ENCODE assay signal across 9 mouse cellular contexts in genomic region chr8:95000684-95001083, GRCm38 (mm10). TPM values are rescaled to one million over a fixed set of nuclear protein-coding genes. Genes with fewer than 3 reads are reported as not detected.
DNase-seq lines count a peak whose midpoint lies in the region; ATAC-seq lines count a peak whose summit lies in the region.
"Had no signal": no experiment of that assay in that cellular context is flagged by ENCODE, and none has a peak within 500 bp of the region (broad histone marks: within the 10 kb centered on the region; RNA-seq: fewer than 3 reads in every experiment).

No protein-coding gene starts in this region.

- WGBS in intestine, embryonic 14.5 days = 22% methylated on average over 5 of the region's 5 CpGs
- WGBS in lung, embryonic 15.5 days = 10% methylated on average over 5 of the region's 5 CpGs
- 7% methylated on average over 5 of the region's 5 CpGs for WGBS in neural tube, embryonic 15.5 days

- DNase-seq in cerebellum, postnatal 10 days = peak; percentile 63 to 73
- no peak for DNase-seq in cerebellum, adult 11-12 months
- DNase-seq in adrenal gland, postnatal 25 days = peak; percentile 47
- peak; percentile 52 for DNase-seq in gastrocnemius, postnatal 14 days
- DNase-seq in intestine, embryonic 14.5 days (ENCODE audit: low spot score) = peak; percentile 67
- no peak for DNase-seq in frontal cortex, adult 2 months (ENCODE audit: extremely low spot score in 1 of 2, low spot score in 1 of 2)

- H3K36me3 ChIP-seq in intestine, embryonic 14.5 days (ENCODE audit: control insufficient read depth, insufficient read depth, low read length) = no peaks in the 10 kb centered on the region
- peaks cover 12% of the 10 kb centered on the region; the same call in 1 of the 2 replicates for H3K36me3 ChIP-seq in lung, embryonic 15.5 days
- peaks cover 27% of the 10 kb centered on the region for H3K36me3 ChIP-seq in neural tube, embryonic 15.5 days

- peak overlapping the region; percentile 43; the same call in 1 of the 2 replicates for H3K27ac ChIP-seq in intestine, embryonic 14.5 days (ENCODE audit: low read depth)
- H3K27ac ChIP-seq in lung, embryonic 15.5 days = peak overlapping the region; percentile 71
- H3K27ac ChIP-seq in neural tube, embryonic 15.5 days (replicated peaks) = peak overlapping the region; percentile 91
- H3K27ac ChIP-seq: macrophage had no signal

- 0 out of 2 replicates have a peak, but pooled peaks have one; percentile 18 for ATAC-seq in intestine, embryonic 14.5 days (replicated peaks; ENCODE audit: low FRiP score, low TSS enrichment, low read depth)
- ATAC-seq in lung, embryonic 15.5 days (ENCODE audit: borderline replicate concordance, extremely low read depth, low FRiP score, low TSS enrichment) = peak; percentile 28; the same call in 1 of the 2 replicates
- ATAC-seq in neural tube, embryonic 15.5 days (ENCODE audit: low FRiP score) = no peak

- no peaks in the 10 kb centered on the region for H3K9me3 ChIP-seq in intestine, embryonic 14.5 days (ENCODE audit: control insufficient read depth, low read length)
- H3K9me3 ChIP-seq in lung, embryonic 15.5 days = no peaks in the 10 kb centered on the region
- H3K9me3 ChIP-seq in neural tube, embryonic 15.5 days (replicated peaks) = no peaks in the 10 kb centered on the region

- no peak overlapping the region for H3K4me2 ChIP-seq in intestine, embryonic 14.5 days (ENCODE audit: low read length)
- H3K4me2 ChIP-seq in lung, embryonic 15.5 days = peak overlapping the region; percentile 2; the same call in 1 of the 2 replicates
- H3K4me2 ChIP-seq in neural tube, embryonic 15.5 days = peak overlapping the region; percentile 61

- H3K9ac ChIP-seq in intestine, embryonic 14.5 days (ENCODE audit: low read length) = no peak overlapping the region
- H3K9ac ChIP-seq in lung, embryonic 15.5 days = no peak overlapping the region
- H3K9ac ChIP-seq in neural tube, embryonic 15.5 days (replicated peaks) = no peak overlapping the region

- intact Hi-C loops in gastrocnemius, postnatal 14 days (cut with DNase I; ENCODE audit: low total_unique reads) = loop anchor here (2.0 kb wide), 1 partner anchor 50 kb away; no protein-coding TSS in a partner anchor

- peaks cover 16% of the 10 kb centered on the region for H3K4me1 ChIP-seq in intestine, embryonic 14.5 days (replicated peaks; ENCODE audit: control insufficient read depth, insufficient read depth, low read length)
- peaks cover 45% of the 10 kb centered on the region for H3K4me1 ChIP-seq in lung, embryonic 15.5 days
- peaks cover 63% of the 10 kb centered on the region for H3K4me1 ChIP-seq in neural tube, embryonic 15.5 days

- H3K27me3 ChIP-seq in intestine, embryonic 14.5 days (replicated peaks; ENCODE audit: control insufficient read depth, insufficient read depth, low read length) = no peaks in the 10 kb centered on the region
- H3K27me3 ChIP-seq in lung, embryonic 15.5 days = no peaks in the 10 kb centered on the region
- no peaks in the 10 kb centered on the region for H3K27me3 ChIP-seq in neural tube, embryonic 15.5 days (replicated peaks)

- no peak overlapping the region for H3K4me3 ChIP-seq in intestine, embryonic 14.5 days (ENCODE audit: low read depth, low read length)
- no peak overlapping the region for H3K4me3 ChIP-seq in lung, embryonic 15.5 days
- H3K4me3 ChIP-seq in neural tube, embryonic 15.5 days (replicated peaks) = 0 out of 2 replicates have a peak overlapping the region, but pooled peaks have one; percentile 3

RNA-seq across cellular contexts. Expression of gene Adgrg3, which starts 16.8 kb away (rescaled TPM):
- total RNA-seq in adrenal gland, postnatal 25 days (2021) = 3.0 and 4.2 TPM in 2 replicates
- total RNA-seq in gastrocnemius, postnatal 14 days (2021) = under 1 TPM; 0.33 TPM
- 3.2 and 3.6 TPM in 2 replicates for polyA plus RNA-seq in intestine, embryonic 14.5 days (2014; fragmentation: Nextera tagmentation; extraction: Ambion mirVana)
- polyA plus RNA-seq in lung, embryonic 15.5 days (2015; fragmentation: Nextera tagmentation; extraction: Ambion mirVana) = 4.3 and 5.2 TPM in 2 replicates
- polyA plus RNA-seq in neural tube, embryonic 15.5 days (2015; fragmentation: Nextera tagmentation; extraction: Ambion mirVana) = 0.95 and 4.7 TPM in 2 replicates
- polyA plus RNA-seq in frontal cortex, adult 2 months (2012; rRNA removed) = 0.54 and 0.59 TPM in 2 replicates

RNA-seq across cellular contexts. Expression of gene Adgrg1, which starts 26.1 kb away (rescaled TPM):
- 11.7 and 20.7 TPM in 2 replicates for total RNA-seq in adrenal gland, postnatal 25 days (2021)
- 10 to 100 TPM; 21.4 to 38.2 TPM for total RNA-seq in gastrocnemius, postnatal 14 days (2021)
- 23.6 and 26.5 TPM in 2 replicates for polyA plus RNA-seq in intestine, embryonic 14.5 days (2014; fragmentation: Nextera tagmentation; extraction: Ambion mirVana)
- 35.4 and 35.6 TPM in 2 replicates for polyA plus RNA-seq in lung, embryonic 15.5 days (2015; fragmentation: Nextera tagmentation; extraction: Ambion mirVana)
- polyA plus RNA-seq in neural tube, embryonic 15.5 days (2015; fragmentation: Nextera tagmentation; extraction: Ambion mirVana) = 80.9 and 96.9 TPM in 2 replicates
- 127 and 147 TPM in 2 replicates for polyA plus RNA-seq in frontal cortex, adult 2 months (2012; rRNA removed)

RNA-seq across cellular contexts. Expression of gene Drc7, which starts 54.2 kb away (rescaled TPM):
- not detected in 2 replicates for total RNA-seq in adrenal gland, postnatal 25 days (2021)
- total RNA-seq in gastrocnemius, postnatal 14 days (2021) = not detected
- not detected in 2 replicates for polyA plus RNA-seq in intestine, embryonic 14.5 days (2014; fragmentation: Nextera tagmentation; extraction: Ambion mirVana)
- polyA plus RNA-seq in lung, embryonic 15.5 days (2015; fragmentation: Nextera tagmentation; extraction: Ambion mirVana) = 0.61 and 0.83 TPM in 2 replicates
- 1.2 and 1.8 TPM in 2 replicates for polyA plus RNA-seq in neural tube, embryonic 15.5 days (2015; fragmentation: Nextera tagmentation; extraction: Ambion mirVana)
- polyA plus RNA-seq in frontal cortex, adult 2 months (2012; rRNA removed) = 0.80 and 1.2 TPM in 2 replicates
- polyA plus RNA-seq: macrophage had no signal

Comparison
In these comparisons a context has a peak if more than half of its experiments do, and no peak if none do; other contexts are left out.
1. DNase-seq: peak in cerebellum, postnatal 10 days (2 of 2), adrenal gland, postnatal 25 days (single experiment), gastrocnemius, postnatal 14 days (single experiment) and intestine, embryonic 14.5 days (single experiment); none in cerebellum, adult 11-12 months (single experiment) and frontal cortex, adult 2 months (0 of 2).
2. Peak in every context shown above with its lines, with median percentiles within 50 percentile points of each other: H3K27ac ChIP-seq.